Mouse (Mus musculus) c-Kit-positive CD71-positive TER-119-negative erythroid progenitor cells, embryonic 14.5 days (primary cell): ENCODE results near the gene Jmjd1c.

Experiments used
- DNase-seq: peaks from one replicate; pipeline ENCODE4 v3.0.0-alpha.2; 2013; ENCODE audit warnings: low read depth

Gene Jmjd1c

GRCm38 (mm10) chr10:67189057-67189456, 93.1 kb downstream of the Jmjd1c start:
- DNase-seq = no peak

DNA sequence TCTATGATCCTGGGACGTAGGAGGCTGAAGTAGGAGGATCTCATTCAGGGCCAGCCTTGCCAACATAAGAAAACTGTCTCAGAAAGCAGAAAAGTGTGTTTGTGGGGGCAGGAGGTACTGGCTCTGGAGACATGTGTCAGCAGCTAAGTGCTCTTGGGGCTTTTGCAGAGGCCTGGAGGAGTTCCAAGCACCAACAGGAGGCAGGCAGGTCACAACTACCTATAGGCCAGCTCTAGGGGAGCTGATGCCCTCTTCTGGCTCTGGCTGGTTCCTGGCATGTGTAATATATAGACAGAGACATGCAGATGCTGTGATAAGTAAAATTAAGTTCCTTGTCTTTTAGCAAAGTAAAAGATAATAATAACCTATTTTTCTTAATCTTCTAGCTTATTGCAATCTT, 94.3 kb downstream of the Jmjd1c start:
- no peak for DNase-seq

DNA sequence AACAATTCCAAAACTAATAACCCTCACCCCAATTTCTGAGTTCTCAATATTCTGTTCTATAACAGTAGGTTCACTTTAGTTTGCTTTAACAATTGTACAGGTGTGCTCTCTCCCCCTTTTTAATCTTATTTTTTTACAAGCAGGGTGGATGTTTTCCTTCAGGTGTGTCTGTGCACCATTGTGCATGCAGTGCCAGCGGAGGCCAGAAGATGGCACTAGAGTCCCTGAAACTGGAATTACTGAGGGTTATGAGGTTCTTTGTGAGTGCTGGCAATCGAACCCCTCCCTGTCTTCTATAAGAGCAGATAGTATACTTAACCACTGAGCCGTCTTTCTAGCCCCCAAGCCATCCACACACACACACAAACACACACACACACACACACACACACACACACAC, 96.4 kb downstream of the Jmjd1c start:
- DNase-seq = no peak

DNA sequence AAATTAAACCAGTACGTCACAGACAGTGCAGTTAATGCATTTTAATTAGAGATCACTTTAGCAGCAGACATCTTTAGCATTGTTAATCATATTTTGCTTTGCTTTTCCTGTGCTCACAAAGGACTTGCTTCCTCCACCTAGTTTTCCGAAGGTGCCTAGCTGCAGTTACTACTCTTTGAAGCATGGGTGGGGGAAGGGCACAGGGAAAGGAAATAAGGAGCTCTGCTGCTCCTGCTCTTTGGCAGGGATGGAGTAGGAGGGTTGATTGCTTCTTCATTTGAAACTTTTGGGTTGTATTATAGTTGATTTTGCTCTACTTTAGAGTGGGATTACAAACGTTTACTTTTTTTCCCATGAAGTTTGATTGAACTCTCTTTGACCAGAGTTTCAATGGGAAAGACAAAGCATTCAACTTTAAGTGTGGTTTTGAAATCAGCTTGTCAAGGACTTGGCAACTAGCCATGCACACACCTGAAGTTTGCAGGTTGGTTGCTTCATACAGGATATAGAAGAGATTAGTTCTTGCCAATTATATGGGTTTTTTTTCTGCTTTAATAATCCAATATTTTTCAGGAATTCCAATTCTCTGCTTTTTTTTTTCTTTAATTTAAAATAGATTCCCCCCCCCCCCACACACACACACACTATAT, 97.2 kb downstream of the Jmjd1c start:
- no peak for DNase-seq

DNA sequence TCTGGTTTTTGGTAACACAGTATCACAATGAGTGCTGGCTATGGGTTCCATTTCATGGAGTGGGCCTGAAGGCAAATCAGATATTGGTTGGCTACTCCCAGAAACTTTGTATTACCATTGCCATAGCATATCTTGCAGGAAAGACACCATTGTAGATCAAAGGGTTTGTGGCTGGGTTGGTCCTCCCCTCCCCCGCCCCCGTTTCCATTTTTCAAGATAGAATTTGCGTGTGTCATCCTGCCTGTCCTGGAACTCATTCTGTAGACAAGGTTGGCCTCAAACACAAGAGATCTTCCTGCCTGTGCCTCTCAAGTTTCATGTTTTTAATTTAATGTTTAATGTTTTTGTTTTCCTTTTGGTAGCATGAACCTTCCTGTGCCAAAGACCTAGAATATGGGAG, 98.1 kb downstream of the Jmjd1c start:
- DNase-seq = no peak

DNA sequence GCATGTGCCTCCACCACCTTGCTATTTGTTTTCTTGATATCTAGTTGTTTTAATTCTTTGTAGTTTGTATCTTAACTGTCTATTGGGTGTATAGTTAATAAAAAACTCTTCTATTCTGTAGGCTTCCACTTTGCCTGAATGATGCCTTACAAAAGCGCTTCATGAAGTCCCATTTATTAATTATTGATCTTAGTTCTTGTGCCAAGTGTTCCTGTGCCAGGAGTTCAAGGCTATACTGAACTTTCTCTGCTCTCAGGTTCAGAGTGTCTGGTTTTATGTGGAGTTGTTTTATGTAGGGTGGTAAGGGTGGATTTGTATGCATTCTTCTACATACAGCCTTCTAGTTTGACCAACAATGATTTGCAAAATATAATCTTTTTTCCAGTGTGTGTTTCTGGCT, 99.7 kb downstream of the Jmjd1c start:
- DNase-seq = no peak

- no peak for DNase-seq
Measured at GRCm38 (mm10) chr10:67197186-67197585, 101.3 kb downstream of the Jmjd1c start.

GRCm38 (mm10) chr10:67197829-67198228, 101.9 kb downstream of the Jmjd1c start:
- DNase-seq = no peak

DNA sequence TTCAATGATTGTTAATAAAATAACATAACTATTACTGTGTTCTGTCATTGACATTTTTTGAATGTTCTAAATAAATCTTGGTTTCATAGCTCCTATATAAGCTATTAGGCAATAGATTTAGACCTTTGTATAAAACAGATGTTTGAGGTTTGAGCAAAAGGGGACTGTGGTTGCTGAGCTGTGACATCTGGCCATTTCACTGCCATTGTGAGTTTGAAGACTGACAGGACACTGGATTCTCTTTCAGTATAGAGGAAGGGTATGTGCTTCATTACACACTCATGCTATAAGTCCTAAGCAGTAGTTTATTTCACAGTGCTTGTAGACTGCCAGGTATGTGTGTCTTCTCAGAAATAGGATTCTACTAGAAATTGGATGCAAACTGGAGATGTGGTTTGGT, 105.8 kb downstream of the Jmjd1c start:
- DNase-seq = no peak

GRCm38 (mm10) chr10:67202470-67202869, 106.5 kb downstream of the Jmjd1c start:
- no peak for DNase-seq

GRCm38 (mm10) chr10:67204652-67205407, 108.9 kb downstream of the Jmjd1c start:
- DNase-seq = no peak

GRCm38 (mm10) chr10:67207931-67208330, 112.0 kb downstream of the Jmjd1c start:
- DNase-seq = no peak

DNA sequence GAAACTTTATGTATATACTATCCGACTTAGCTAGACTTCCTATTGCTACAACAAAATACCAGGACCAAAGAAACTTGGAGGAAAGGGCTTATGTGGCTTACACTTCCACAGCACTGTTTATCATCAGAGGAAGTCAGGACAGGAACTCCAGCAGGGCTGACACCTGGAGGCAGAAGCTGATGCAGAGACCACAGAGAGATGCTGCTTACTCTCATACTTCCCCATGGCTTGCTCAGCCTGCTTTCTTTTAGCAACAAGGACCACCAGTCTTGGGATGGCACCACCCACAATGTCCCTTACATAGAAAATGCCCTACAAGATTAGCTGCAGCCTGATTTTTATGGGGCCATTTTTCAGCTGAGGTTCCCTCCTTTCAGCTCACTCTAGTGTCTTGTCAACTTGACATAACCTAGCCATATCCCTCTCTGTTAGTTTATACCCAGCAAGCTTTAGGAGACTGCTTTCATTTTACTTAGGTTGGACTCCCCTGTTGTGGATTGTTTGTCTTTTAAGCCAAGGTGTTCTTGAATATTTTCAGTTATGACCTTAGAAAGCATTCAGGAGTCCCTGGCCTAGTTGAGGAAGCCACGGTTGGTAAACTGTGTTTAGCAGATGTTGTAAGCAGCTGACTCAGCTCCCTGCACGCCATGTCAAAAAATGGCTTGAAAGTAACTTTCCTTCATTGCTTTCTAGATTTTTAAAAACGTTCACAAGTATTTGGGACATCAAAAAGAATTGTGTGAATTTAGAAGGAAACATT, 114.2 kb downstream of the Jmjd1c start:
- no peak for DNase-seq

DNA sequence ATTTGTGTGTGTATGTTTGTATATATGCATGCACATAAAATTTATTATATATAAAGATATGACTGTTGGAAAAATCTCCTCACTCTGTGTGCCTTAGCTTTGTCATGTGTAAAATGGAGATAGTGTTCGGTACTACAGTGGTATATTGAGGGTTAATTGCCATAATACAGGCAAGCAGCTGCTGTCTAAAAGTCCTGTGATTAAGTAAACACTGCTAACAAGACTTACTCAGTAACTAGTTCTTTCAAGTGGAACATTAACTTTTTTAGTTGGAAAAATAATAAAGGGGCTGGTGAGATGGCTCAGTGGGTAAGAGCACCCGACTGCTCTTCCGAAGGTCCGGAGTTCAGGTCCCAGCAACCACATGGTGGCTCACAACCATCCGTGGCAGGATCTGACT, 116.1 kb downstream of the Jmjd1c start:
- no peak for DNase-seq

- no peak for DNase-seq
Measured at GRCm38 (mm10) chr10:67213720-67214119, 117.8 kb downstream of the Jmjd1c start.

DNA sequence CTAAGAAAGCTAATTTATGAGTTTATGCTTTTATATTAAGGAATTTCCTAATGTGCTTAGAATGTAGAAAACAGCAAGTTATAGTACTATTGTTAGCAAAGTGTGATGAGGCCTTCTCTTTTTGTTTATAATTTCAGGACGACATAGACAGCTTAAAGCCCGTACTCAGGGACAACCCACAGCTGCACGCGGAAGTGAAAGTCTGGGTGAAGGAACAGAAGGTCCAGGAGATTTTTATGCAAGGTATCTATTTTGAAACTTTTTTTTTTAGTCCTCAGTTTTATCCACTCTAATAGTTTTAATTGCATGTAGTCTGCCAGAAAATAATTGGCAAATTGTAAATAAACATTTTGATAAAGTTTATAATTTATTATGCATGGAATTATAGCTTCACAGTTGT, 119.2 kb downstream of the Jmjd1c start:
- DNase-seq = no peak

DNA sequence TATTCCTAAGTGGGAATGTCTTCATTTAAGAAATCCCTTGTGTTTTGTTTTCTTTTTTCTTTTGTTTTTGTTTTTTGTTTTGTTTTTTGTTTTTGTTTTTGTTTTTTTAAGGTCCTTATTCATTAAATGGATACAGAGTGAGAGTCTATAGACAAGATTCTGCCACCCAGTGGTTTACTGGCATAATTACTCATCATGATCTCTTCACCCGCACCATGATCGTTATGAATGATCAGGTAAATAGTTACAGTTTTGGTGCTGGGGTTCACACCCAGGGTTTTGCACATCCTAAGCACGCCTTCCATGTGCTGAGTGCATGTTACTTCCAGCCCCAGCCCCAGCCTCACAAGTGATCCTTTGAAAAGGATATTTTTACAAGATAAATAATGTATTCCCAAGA, 120.9 kb downstream of the Jmjd1c start:
- DNase-seq = no peak

DNA sequence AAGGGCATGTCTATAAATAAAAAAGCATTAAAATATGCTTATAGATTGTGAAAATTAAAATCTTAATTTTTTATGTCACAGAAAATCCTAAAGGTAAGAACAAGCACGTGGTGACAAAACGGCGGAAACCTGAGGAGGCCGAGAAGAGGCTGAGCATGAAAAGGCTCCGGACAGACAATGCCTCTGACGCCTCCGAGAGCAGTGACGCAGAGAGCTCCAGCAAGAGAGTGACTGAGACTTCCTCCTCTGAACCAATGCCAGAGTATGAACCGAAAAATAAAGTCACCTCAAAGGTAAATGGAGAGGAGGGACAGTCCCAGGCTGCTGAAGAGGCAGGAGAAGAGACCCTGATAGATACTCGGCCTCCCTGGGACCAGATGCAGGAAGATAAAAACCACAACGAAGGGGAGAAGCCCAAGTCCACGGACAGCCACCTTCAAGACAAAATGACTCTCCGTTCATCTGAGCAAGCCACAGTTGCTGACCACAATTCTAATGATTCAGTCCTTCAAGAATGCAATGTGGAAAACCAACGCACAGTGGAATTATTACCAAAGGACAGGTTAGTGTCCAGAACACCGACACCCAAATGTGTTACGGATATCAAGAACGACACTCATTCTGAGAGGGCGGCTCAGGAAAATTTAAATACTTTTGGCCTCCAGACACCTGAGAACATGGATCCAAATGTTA, 123.1 kb downstream of the Jmjd1c start:
- DNase-seq = no peak

DNA sequence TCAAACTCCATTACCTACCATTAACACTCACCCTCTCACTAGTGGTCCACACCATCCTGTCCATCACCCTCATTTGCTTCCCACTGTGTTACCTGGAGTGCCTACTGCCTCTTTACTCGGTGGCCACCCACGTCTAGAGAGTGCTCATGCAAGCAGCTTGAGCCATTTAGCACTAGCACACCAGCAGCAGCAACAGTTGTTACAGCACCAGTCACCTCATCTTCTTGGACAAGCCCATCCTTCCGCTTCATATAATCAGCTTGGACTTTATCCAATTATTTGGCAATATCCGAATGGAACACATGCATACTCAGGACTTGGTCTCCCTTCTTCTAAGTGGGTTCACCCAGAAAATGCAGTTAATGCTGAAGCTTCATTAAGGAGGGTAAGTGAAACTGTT, 124.3 kb downstream of the Jmjd1c start:
- DNase-seq = no peak

- no peak for DNase-seq
Measured at GRCm38 (mm10) chr10:67221284-67221683, 125.4 kb downstream of the Jmjd1c start.

GRCm38 (mm10) chr10:67223942-67224341, 128.0 kb downstream of the Jmjd1c start:
- DNase-seq = no peak

DNA sequence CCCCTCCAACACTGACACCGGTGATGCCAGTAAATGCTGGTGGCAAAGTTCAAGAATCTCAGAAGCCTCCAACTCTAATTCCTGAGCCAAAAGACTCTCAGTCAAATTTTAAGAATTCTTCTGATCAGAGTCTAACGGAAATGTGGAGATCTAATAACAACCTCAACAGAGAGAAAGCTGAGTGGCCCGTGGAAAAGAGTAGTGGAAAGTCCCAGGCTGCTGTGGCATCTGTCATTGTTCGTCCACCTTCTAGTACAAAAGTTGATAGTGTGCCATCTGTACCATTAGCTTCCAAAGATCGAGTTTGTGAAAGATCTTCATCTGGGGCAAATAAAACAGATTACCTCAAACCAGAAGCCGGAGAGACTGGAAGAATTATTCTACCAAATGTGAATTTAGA, 129.6 kb downstream of the Jmjd1c start:
- DNase-seq = no peak

DNA sequence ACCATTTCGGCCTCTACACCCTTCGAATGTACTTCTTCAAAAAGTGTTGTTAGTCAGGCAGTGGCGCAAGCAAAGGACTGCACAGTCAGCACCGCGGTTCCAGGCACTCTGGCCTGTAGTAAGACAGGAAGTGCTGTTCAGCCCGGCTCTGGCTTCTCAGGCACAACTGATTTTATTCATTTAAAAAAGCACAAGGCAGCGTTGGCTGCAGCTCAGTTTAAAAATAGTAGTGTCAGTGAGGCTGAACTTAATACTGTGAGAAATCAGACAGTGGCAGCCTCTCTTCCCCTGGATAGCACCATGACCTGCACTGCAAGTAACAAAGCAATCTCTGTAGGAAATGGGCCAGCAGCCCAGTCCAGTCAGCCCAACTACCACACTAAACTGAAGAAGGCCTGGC, 130.2 kb downstream of the Jmjd1c start:
- DNase-seq = no peak
